ENCODE assay signal across 8 mouse cellular contexts in genomic region chr7:70355691-70356568, GRCm38 (mm10). TPM values are rescaled to one million over a fixed set of nuclear protein-coding genes. Genes with fewer than 3 reads are reported as not detected.
DNase-seq lines count a peak whose midpoint lies in the region; ATAC-seq lines count a peak whose summit lies in the region.

No protein-coding gene starts in this region.

- DNase-seq in heart, adult 9 months (ENCODE audit: low spot score in 2 of 2), result no peak
- DNase-seq in embryo, embryonic 10.5 days (ENCODE audit: low spot score), result peak; percentile 56
- DNase-seq in midbrain, embryonic 14.5 days, result no peak
- no peak for DNase-seq in cerebellum, adult 11-12 months
- no peak for DNase-seq in urinary bladder, postnatal 4 days (ENCODE audit: low spot score in 2 of 2)
- DNase-seq in thymus, postnatal 0 days (ENCODE audit: low spot score), result no peak

- H3K4me1 ChIP-seq in heart, embryonic 14.5 days (ENCODE audit: control insufficient read depth in 2 of 2, insufficient read depth in 2 of 2, low read length in 2 of 2), result peaks cover 2 to 6% of the 10 kb centered on the region in 2 experiments; a peak in 1 of 4 replicates
- peaks cover 37% of the 10 kb centered on the region for H3K4me1 ChIP-seq in hindbrain, embryonic 13.5 days (replicated peaks)
- H3K4me1 ChIP-seq in midbrain, embryonic 14.5 days (ENCODE audit: control insufficient read depth, insufficient read depth, low read length), result no peaks in the 10 kb centered on the region

- ATAC-seq in heart, embryonic 14.5 days (ENCODE audit: insufficient number of reproducible peaks, insufficient read depth, low FRiP score, low read depth), result no peak
- ATAC-seq in hindbrain, embryonic 13.5 days (ENCODE audit: low FRiP score), result no peak
- ATAC-seq in midbrain, embryonic 14.5 days (ENCODE audit: low FRiP score, low TSS enrichment), result no peak

- 46% methylated on average over 5 of the region's 5 CpGs for WGBS in heart, embryonic 14.5 days
- 9% methylated on average over 5 of the region's 5 CpGs for WGBS in hindbrain, embryonic 13.5 days
- WGBS in midbrain, embryonic 14.5 days, result 17% methylated on average over 5 of the region's 5 CpGs

- no peaks in the 10 kb centered on the region for H3K9me3 ChIP-seq in heart, embryonic 14.5 days (ENCODE audit: control insufficient read depth, low read length)
- no peaks in the 10 kb centered on the region for H3K9me3 ChIP-seq in hindbrain, embryonic 13.5 days
- no peaks in the 10 kb centered on the region for H3K9me3 ChIP-seq in midbrain, embryonic 14.5 days (ENCODE audit: control insufficient read depth, low read length)

- no peak overlapping the region for H3K27ac ChIP-seq in heart, embryonic 14.5 days (replicated peaks in 1 of 2; ENCODE audit: control insufficient read depth in 1 of 2, insufficient read depth in 1 of 2, low read depth in 2 of 2, low read length in 2 of 2)
- peak overlapping the region; percentile 100 for H3K27ac ChIP-seq in hindbrain, embryonic 13.5 days
- H3K27ac ChIP-seq in midbrain, embryonic 14.5 days (replicated peaks; ENCODE audit: low read depth, low read length), result peak overlapping the region; percentile 98

- H3K4me3 ChIP-seq in heart, embryonic 14.5 days (ENCODE audit: control insufficient read depth in 1 of 2, insufficient read depth in 1 of 2, low read depth in 1 of 2, low read length in 2 of 2), result peak overlapping the region; percentile 17 to 73; a peak in 3 of 4 replicates
- peak overlapping the region; percentile 94 for H3K4me3 ChIP-seq in hindbrain, embryonic 13.5 days
- peak overlapping the region; percentile 59 for H3K4me3 ChIP-seq in midbrain, embryonic 14.5 days (replicated peaks; ENCODE audit: low read depth, low read length)

- H3K9ac ChIP-seq in heart, embryonic 14.5 days (ENCODE audit: low read length), result peak overlapping the region; percentile 89
- H3K9ac ChIP-seq in hindbrain, embryonic 13.5 days, result peak overlapping the region; percentile 99
- H3K9ac ChIP-seq in midbrain, embryonic 14.5 days (replicated peaks; ENCODE audit: low read length), result peak overlapping the region; percentile 91

- peaks cover 44% of the 10 kb centered on the region for H3K27me3 ChIP-seq in heart, embryonic 14.5 days (ENCODE audit: control insufficient read depth, insufficient read depth, low read length)
- peaks cover 8% of the 10 kb centered on the region; the same call in 1 of the 2 replicates for H3K27me3 ChIP-seq in hindbrain, embryonic 13.5 days
- peaks cover 56% of the 10 kb centered on the region for H3K27me3 ChIP-seq in midbrain, embryonic 14.5 days (ENCODE audit: control insufficient read depth, insufficient read depth, low read length)

- H3K4me2 ChIP-seq in heart, embryonic 14.5 days (ENCODE audit: low read length), result peak overlapping the region; percentile 86
- peak overlapping the region; percentile 83 for H3K4me2 ChIP-seq in hindbrain, embryonic 13.5 days
- H3K4me2 ChIP-seq in midbrain, embryonic 14.5 days (ENCODE audit: low read length), result peak overlapping the region; percentile 78

- H3K36me3 ChIP-seq in heart, embryonic 14.5 days (ENCODE audit: control insufficient read depth, insufficient read depth, low read length), result peaks cover 8% of the 10 kb centered on the region; the same call in 1 of the 2 replicates
- H3K36me3 ChIP-seq in hindbrain, embryonic 13.5 days, result 0 out of 2 replicates have a peak, but pooled peaks cover 17% of the 10 kb centered on the region
- peaks cover 20% of the 10 kb centered on the region for H3K36me3 ChIP-seq in midbrain, embryonic 14.5 days (ENCODE audit: control insufficient read depth, insufficient read depth, low read length)

RNA-seq across cellular contexts. Expression of gene Nr2f2, which starts 10.6 kb away (rescaled TPM):
- 28.3 and 32.5 TPM in 2 replicates for polyA plus RNA-seq in heart, embryonic 14.5 days (2014; fragmentation: Nextera tagmentation; extraction: Ambion mirVana)
- polyA plus RNA-seq in hindbrain, embryonic 13.5 days (2015; fragmentation: Nextera tagmentation; extraction: Ambion mirVana), result 118 and 134 TPM in 2 replicates
- polyA plus RNA-seq in midbrain, embryonic 14.5 days (2014; fragmentation: Nextera tagmentation; extraction: Ambion mirVana), result 113 and 120 TPM in 2 replicates
- 4.3 and 5.3 TPM in 2 replicates for polyA plus RNA-seq in thymus, postnatal 0 days (2015; fragmentation: Nextera tagmentation; extraction: Ambion mirVana)

Comparison
In these comparisons a context has a peak if more than half of its experiments do, and no peak if none do; other contexts are left out.
1. H3K27ac ChIP-seq: peak in hindbrain, embryonic 13.5 days (single experiment) and midbrain, embryonic 14.5 days (single experiment); none in heart, embryonic 14.5 days (0 of 2).
2. Peak in every context shown above with its lines, with median percentiles within 50 percentile points of each other: H3K4me2 ChIP-seq, H3K4me3 ChIP-seq and H3K9ac ChIP-seq.